Mouse (Mus musculus) CH12.LX (cell line): ENCODE measurements at regions not wholly inside any gene's neighbourhood (a gene's known extent, or its start where the extent isn't known, plus 50 kb on each side); places are given as distances from the start of the nearest gene placed in this dataset.

Experiments used
- DNase-seq: peaks from one replicate; pipeline ENCODE4 v3.0.0-alpha.2; 2013; ENCODE audit errors: extremely low read depth
- H3K27ac ChIP-seq: 2 replicates; pipeline ENCODE4 v1.5.1; 2012; ENCODE audit warnings: low read depth, mild to moderate bottlenecking, control low read depth, moderate library complexity; ENCODE audit not compliant: insufficient read depth
- H3K27me3 ChIP-seq: replicated peaks from 2 replicates; pipeline ENCODE3; 2012; ENCODE audit warnings: inconsistent platforms
- H3K36me3 ChIP-seq, 2 experiments: replicated peaks in 1 of 2; 2 replicates each; pipeline versions ENCODE3 to v1.6.1; 2012; ENCODE audit warnings: inconsistent platforms in 1 of 2, low read length in 1 of 2, mild to moderate bottlenecking in 1 of 2, mixed read lengths in 1 of 2, moderate library complexity in 1 of 2; ENCODE audit not compliant: control insufficient read depth in 1 of 2, insufficient read depth in 1 of 2
- H3K4me1 ChIP-seq, 2 experiments: 2 replicates each; pipeline ENCODE4 v1.6.1; 2012; ENCODE audit warnings: inconsistent platforms in 1 of 2, moderate library complexity in 1 of 2; ENCODE audit not compliant: insufficient read depth in 2 of 2, control insufficient read depth in 1 of 2
- H3K4me2 ChIP-seq: 2 replicates; pipeline ENCODE4 v1.6.1; 2012; ENCODE audit warnings: low read depth, mild to moderate bottlenecking, control low read depth; ENCODE audit not compliant: poor library complexity, insufficient read depth, severe bottlenecking
- H3K4me3 ChIP-seq, 3 experiments: fragments of 150-350 bp in 1 of 3; sonication (generic) in 1 of 3; replicated peaks in 1 of 3; 2 replicates each; pipeline versions ENCODE3 to v1.5.1; 2011 to 2012; ENCODE audit warnings: low read depth in 2 of 3, low read length in 2 of 3, mild to moderate bottlenecking in 2 of 3, moderate library complexity in 2 of 3, control low read depth in 1 of 3, improper control_type of control experiment in 1 of 3, inconsistent platforms in 1 of 3, mixed read lengths in 1 of 3; ENCODE audit not compliant: poor library complexity in 1 of 3
- H3K79me2 ChIP-seq: replicated peaks from 2 replicates; pipeline ENCODE4 v1.6.1; 2012; ENCODE audit warnings: mild to moderate bottlenecking, moderate library complexity; ENCODE audit not compliant: control insufficient read depth, poor library complexity, insufficient read depth, severe bottlenecking; ENCODE audit errors: extremely low read depth
- H3K9ac ChIP-seq: 2 replicates; pipeline ENCODE4 v1.6.1; 2012; ENCODE audit warnings: low read depth, mild to moderate bottlenecking, control low read depth, moderate library complexity; ENCODE audit not compliant: insufficient read depth
- H3K9me3 ChIP-seq: replicated peaks from 2 replicates; pipeline ENCODE3; 2012; ENCODE audit warnings: low read length, inconsistent platforms, mixed read lengths
- BHLHE40 ChIP-seq: IDR thresholded peaks from 2 replicates; pipeline ENCODE4 v1.6.1; 2011; ENCODE audit warnings: mild to moderate bottlenecking, low read depth, low read length, improper control_type of control experiment
- CTCF ChIP-seq, 2 experiments: IDR thresholded peaks in 1 of 2; conservative IDR thresholded peaks in 1 of 2; 2 replicates each; pipeline ENCODE4 v1.5.1; 2011 to 2012; ENCODE audit warnings: low read depth in 2 of 2, low read length in 2 of 2, improper control_type of control experiment in 1 of 2, inconsistent platforms in 1 of 2, mild to moderate bottlenecking in 1 of 2, moderate library complexity in 1 of 2
- E2F4 ChIP-seq: IDR thresholded peaks from 2 replicates; pipeline ENCODE4 v1.6.1; 2011; ENCODE audit warnings: low read depth, low read length, improper control_type of control experiment; ENCODE audit not compliant: insufficient replicate concordance
- EP300 ChIP-seq: IDR thresholded peaks from 2 replicates; pipeline ENCODE4 v1.6.1; 2011; ENCODE audit warnings: low read length, improper control_type of control experiment
- HCFC1 ChIP-seq: IDR thresholded peaks from 2 replicates; pipeline ENCODE4 v1.6.1; 2012; ENCODE audit warnings: low read depth, mild to moderate bottlenecking, inconsistent platforms, low read length, improper control_type of control experiment
- IRF4 ChIP-seq: IDR thresholded peaks from 2 replicates; pipeline ENCODE4 v1.6.1; 2014; ENCODE audit warnings: low read depth, mild to moderate bottlenecking, inconsistent platforms, low read length, improper control_type of control experiment
- MAFK ChIP-seq: IDR thresholded peaks from 2 replicates; pipeline ENCODE4 v1.6.1; 2011; ENCODE audit warnings: low read length, improper control_type of control experiment; ENCODE audit not compliant: insufficient replicate concordance
- MAZ ChIP-seq: IDR thresholded peaks from 2 replicates; pipeline ENCODE4 v1.6.1; 2012; ENCODE audit warnings: low read depth, mild to moderate bottlenecking, inconsistent platforms, low read length, improper control_type of control experiment, moderate library complexity
- MEF2A ChIP-seq: IDR thresholded peaks from 2 replicates; pipeline ENCODE4 v1.6.1; 2014; ENCODE audit warnings: low read depth, mild to moderate bottlenecking, inconsistent platforms, low read length, improper control_type of control experiment, borderline replicate concordance
- MYC ChIP-seq: IDR thresholded peaks from 2 replicates; pipeline ENCODE4 v1.6.1; 2011; ENCODE audit warnings: low read depth, mild to moderate bottlenecking, improper control_type of control experiment, low read length
- NRF1 ChIP-seq: IDR thresholded peaks from 2 replicates; pipeline ENCODE4 v1.6.1; 2014; ENCODE audit warnings: low read depth, mild to moderate bottlenecking, inconsistent platforms, low read length, improper control_type of control experiment, moderate library complexity
- POLR2AphosphoS2 ChIP-seq: IDR thresholded peaks from 2 replicates; pipeline ENCODE4 v1.6.1; 2011; ENCODE audit warnings: low read depth, low read length, improper control_type of control experiment
- RAD21 ChIP-seq: IDR thresholded peaks from 2 replicates; pipeline ENCODE4 v1.6.1; 2011; ENCODE audit warnings: low read depth, mild to moderate bottlenecking, low read length, improper control_type of control experiment, moderate library complexity
- RCOR1 ChIP-seq: conservative IDR thresholded peaks from 2 replicates; pipeline ENCODE4 v1.6.1; 2012; ENCODE audit warnings: low read depth, mild to moderate bottlenecking, inconsistent platforms, low read length, improper control_type of control experiment
- SIN3A ChIP-seq: IDR thresholded peaks from 2 replicates; pipeline ENCODE4 v1.6.1; 2012; ENCODE audit warnings: low read length, improper control_type of control experiment, inconsistent platforms
- ZKSCAN1 ChIP-seq: IDR thresholded peaks from 2 replicates; pipeline ENCODE4 v1.6.1; 2012; ENCODE audit warnings: low read depth, inconsistent platforms, low read length, improper control_type of control experiment, borderline replicate concordance
- dilution Hi-C: fragments of 300-500 bp; cut with MboI; formaldehyde crosslinking; loops from 2 replicates; pipeline ENCODE4 v1.14.3; 2020; ENCODE audit warnings: low sequenced_read_pairs; ENCODE audit not compliant: extremely low pct_unique_long_range_greater_than_20kb, extremely low pct_ligation_motif_present
- in situ Hi-C: fragments of 300-500 bp; cut with MboI; formaldehyde crosslinking; loops from 3 replicates; pipeline ENCODE4 v1.14.3; 2019; ENCODE audit warnings: low sequenced_read_pairs, low pct_ligation_motif_present, low pct_unique_long_range_greater_than_20kb, mixed read lengths

GRCm38 (mm10) chr7:117310586-117311200 is 70.1 kb upstream of the Xylt1 start:
- Histone ChIP-seq H3K4me2 (no peak overlapping the region), H3K9me3 (no peaks in the 10 kb centered on the region), H3K27ac (no peak overlapping the region), H3K4me3 (no peak overlapping the region), H3K79me2 (no peaks in the 10 kb centered on the region), H3K36me3 (no peaks in the 10 kb centered on the region), H3K27me3 (no peaks in the 10 kb centered on the region), H3K4me1 (no peaks in the 10 kb centered on the region), H3K9ac (no peak overlapping the region)
- in situ Hi-C loops, result no loop called here
- TF ChIP-seq E2F4 (no peak), RAD21 (no peak), SIN3A (no peak), CTCF (conservative IDR thresholded peaks at IDR 0.05 in 1 of 2, IDR thresholded peaks at IDR 0.05 in 1 of 2; ENCODE audit: low read depth in 2 of 2, low read length in 2 of 2) (no peak), MAFK (no peak)
- no peak for DNase-seq
- dilution Hi-C loops, result no loop called here

DNA sequence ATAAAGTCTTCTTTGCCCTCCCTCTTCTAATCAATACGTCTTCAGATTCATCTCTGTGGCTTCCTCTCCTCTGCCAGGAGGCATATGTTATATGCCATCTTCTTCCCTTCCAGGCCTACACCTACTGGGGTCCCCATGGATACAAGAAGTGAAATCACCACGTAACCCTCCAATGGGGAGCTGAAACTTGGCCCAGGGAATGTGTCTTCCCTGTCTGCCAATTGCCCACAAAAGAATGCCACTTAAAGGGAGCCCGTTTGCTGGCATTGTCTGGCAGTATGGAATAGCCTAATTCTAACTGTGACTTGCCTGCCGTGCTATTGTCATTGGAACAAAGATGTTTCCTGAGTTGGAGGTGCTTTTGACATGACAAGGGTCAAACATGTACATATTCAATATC is 69.5 kb upstream of the Xylt1 start:
- Histone ChIP-seq H3K9ac (no peak overlapping the region), H3K4me3 (no peak overlapping the region), H3K4me1 (no peaks in the 10 kb centered on the region), H3K27ac (no peak overlapping the region), H3K4me2 (no peak overlapping the region), H3K27me3 (no peaks in the 10 kb centered on the region), H3K9me3 (no peaks in the 10 kb centered on the region), H3K36me3 (no peaks in the 10 kb centered on the region), H3K79me2 (no peaks in the 10 kb centered on the region)
- in situ Hi-C loops (no loop called here), dilution Hi-C loops (no loop called here)
- TF ChIP-seq HCFC1 (no peak), RCOR1 (no peak), BHLHE40 (no peak), MYC (no peak), MEF2A (no peak), EP300 (no peak), MAZ (no peak), ZKSCAN1 (no peak), SIN3A (no peak), POLR2AphosphoS2 (no peak), NRF1 (no peak), RAD21 (no peak), IRF4 (no peak)
- no peak for DNase-seq
